Mouse (Mus musculus) ES-E14 (cell line): Measurements from ENCODE around the gene Hspbp1. TPM values are rescaled to one million over a fixed set of nuclear protein-coding genes. Genes with fewer than 3 reads are reported as not detected.

Experiments
- DNase-seq: peaks from one replicate; pipeline ENCODE4 v3.0.0-alpha.2; 2013; ENCODE audit warnings: low read depth, low spot score
- H3K27ac ChIP-seq: 2 replicates; pipeline ENCODE4 v1.5.1; 2012; ENCODE audit warnings: low read depth, mild to moderate bottlenecking, low read length, moderate library complexity, mixed read lengths; ENCODE audit not compliant: poor library complexity, insufficient read depth, severe bottlenecking
- H3K36me3 ChIP-seq: 2 replicates; pipeline ENCODE4 v1.6.1; 2012; ENCODE audit warnings: mild to moderate bottlenecking, low read length, moderate library complexity, mixed read lengths; ENCODE audit not compliant: control insufficient read depth, poor library complexity, insufficient read depth, severe bottlenecking
- H3K4me1 ChIP-seq, 2 experiments: fragments of 150-350 bp in 1 of 2; sonication (generic) in 1 of 2; 2 replicates each; pipeline ENCODE4 v1.6.1; 2012; ENCODE audit warnings: low read length in 2 of 2, mild to moderate bottlenecking in 1 of 2, mixed read lengths in 1 of 2; ENCODE audit not compliant: control insufficient read depth in 2 of 2, insufficient read depth in 2 of 2, poor library complexity in 1 of 2
- H3K4me3 ChIP-seq, 2 experiments: fragments of 150-350 bp in 1 of 2; sonication (generic) in 1 of 2; 2 replicates each; pipeline ENCODE4 v1.5.1; 2012; ENCODE audit warnings: low read length in 2 of 2, low read depth in 1 of 2, mild to moderate bottlenecking in 1 of 2, mixed read lengths in 1 of 2; ENCODE audit not compliant: insufficient read depth in 1 of 2, poor library complexity in 1 of 2, severe bottlenecking in 1 of 2
- H3K9ac ChIP-seq: 2 replicates; pipeline ENCODE4 v1.6.1; 2012; ENCODE audit warnings: low read depth, mild to moderate bottlenecking, low read length, mixed read lengths; ENCODE audit not compliant: poor library complexity, insufficient read depth, severe bottlenecking
- H3K9me3 ChIP-seq: fragments of 150-350 bp; sonication (generic); 2 replicates; pipeline ENCODE4 v1.6.1; 2012; ENCODE audit warnings: low read depth, mild to moderate bottlenecking, low read length; ENCODE audit not compliant: control insufficient read depth, insufficient read depth
- CHD2 ChIP-seq: IDR thresholded peaks from 2 replicates; pipeline ENCODE4 v1.6.1; 2014; ENCODE audit warnings: mild to moderate bottlenecking, low read depth, low read length, inconsistent platforms
- HCFC1 ChIP-seq: IDR thresholded peaks from 2 replicates; pipeline ENCODE4 v1.6.1; 2012; ENCODE audit warnings: low read length, inconsistent platforms, borderline replicate concordance; ENCODE audit not compliant: insufficient read depth
- MAFK ChIP-seq: IDR thresholded peaks from 2 replicates; pipeline ENCODE4 v1.6.1; 2014; ENCODE audit warnings: mild to moderate bottlenecking, low read depth, low read length, inconsistent platforms; ENCODE audit not compliant: insufficient read depth
- ZC3H11A ChIP-seq: IDR thresholded peaks from 2 replicates; pipeline ENCODE4 v1.6.1; 2012; ENCODE audit warnings: low read depth, mild to moderate bottlenecking, inconsistent platforms, low read length, borderline replicate concordance
- ZNF384 ChIP-seq: IDR thresholded peaks from 2 replicates; pipeline ENCODE4 v1.6.1; 2012; ENCODE audit warnings: low read depth, low read length, inconsistent platforms
- in situ Hi-C, 2 experiments: fragments of 600-800 bp; cut with MboI; formaldehyde crosslinking; loops; one replicate each; pipeline ENCODE4 v1.15.1; 2025; ENCODE audit warnings: low sequenced_read_pairs in 2 of 2, inconsistent platforms in 1 of 2; ENCODE audit not compliant: unreplicated experiment in 2 of 2
- total RNA-seq: library from RNA; depleted of rRNA; stranded (reverse); fragments of 300-350 nt; gene quantifications from 2 replicates; pipeline ENCODE4 v1.2.3, GENCODE M21; 2012

Hspbp1 gene
- total RNA-seq, 1 experiment, result 61.2 TPM

GRCm38 (mm10) chr7:4655393-4655792 lies 29.5 kb downstream of the Hspbp1 start:
- H3K9me3 ChIP-seq, result no peaks in the 10 kb centered on the region
- TF ChIP-seq HCFC1, result no peak
- no peak for TF ChIP-seq ZC3H11A
- peaks cover 6% of the 10 kb centered on the region; the same call in 1 of the 2 replicates for H3K36me3 ChIP-seq
- no peak for DNase-seq
- in situ Hi-C loops, result no loop called here
- H3K4me1 ChIP-seq, result peaks cover 2 to 14% of the 10 kb centered on the region in 2 experiments; a peak in 2 of 4 replicates
- H3K4me3 ChIP-seq, result no peak overlapping the region
- no peak overlapping the region for H3K9ac ChIP-seq
- H3K27ac ChIP-seq, result no peak overlapping the region

GRCm38 (mm10) chr7:4654221-4654620 lies 30.6 kb downstream of the Hspbp1 start:
- peaks cover 6% of the 10 kb centered on the region; the same call in 1 of the 2 replicates for H3K36me3 ChIP-seq
- DNase-seq, result no peak
- H3K4me3 ChIP-seq, result no peak overlapping the region
- TF ChIP-seq ZC3H11A (no peak), HCFC1 (no peak), MAFK (no peak), CHD2 (no peak), ZNF384 (no peak)
- in situ Hi-C loops, result no loop called here
- peaks cover 2 to 14% of the 10 kb centered on the region in 2 experiments; a peak in 1 of 4 replicates for H3K4me1 ChIP-seq
- no peak overlapping the region for H3K27ac ChIP-seq
- H3K9ac ChIP-seq, result no peak overlapping the region
- no peaks in the 10 kb centered on the region for H3K9me3 ChIP-seq

- Histone ChIP-seq H3K4me1 (peaks cover 2 to 14% of the 10 kb centered on the region in 2 experiments; a peak in 1 of 4 replicates), H3K9me3 (no peaks in the 10 kb centered on the region), H3K4me3 (no peak overlapping the region), H3K36me3 (peaks cover 6% of the 10 kb centered on the region; the same call in 1 of the 2 replicates), H3K27ac (no peak overlapping the region), H3K9ac (no peak overlapping the region)
- no peak for DNase-seq
- in situ Hi-C loops, result no loop called here
- TF ChIP-seq MAFK (no peak), ZC3H11A (no peak), ZNF384 (no peak), HCFC1 (no peak), CHD2 (no peak)
Measured at GRCm38 (mm10) chr7:4653780-4654179, 31.1 kb downstream of the Hspbp1 start.

- in situ Hi-C loops, result no loop called here
- Histone ChIP-seq H3K9me3 (no peaks in the 10 kb centered on the region), H3K9ac (no peak overlapping the region), H3K4me1 (peaks cover 2 to 14% of the 10 kb centered on the region in 2 experiments; a peak in 1 of 4 replicates), H3K27ac (no peak overlapping the region), H3K4me3 (no peak overlapping the region), H3K36me3 (peaks cover 6% of the 10 kb centered on the region; the same call in 1 of the 2 replicates)
- no peak for DNase-seq
- TF ChIP-seq ZC3H11A (no peak), ZNF384 (no peak), CHD2 (no peak), MAFK (no peak), HCFC1 (no peak)
Measured at GRCm38 (mm10) chr7:4653351-4653750, 31.5 kb downstream of the Hspbp1 start.

GRCm38 (mm10) chr7:4652726-4653125 lies 32.1 kb downstream of the Hspbp1 start:
- in situ Hi-C loops, result no loop called here
- no peak for TF ChIP-seq ZC3H11A
- no peak for TF ChIP-seq CHD2
- no peak for TF ChIP-seq MAFK
- TF ChIP-seq ZNF384, result no peak
- no peak for TF ChIP-seq HCFC1
- Histone ChIP-seq H3K4me1 (peaks cover under 1 to 10% of the 10 kb centered on the region in 2 experiments; a peak in 1 of 4 replicates), H3K4me3 (no peak overlapping the region), H3K9ac (no peak overlapping the region), H3K9me3 (no peaks in the 10 kb centered on the region), H3K27ac (no peak overlapping the region), H3K36me3 (peaks cover 6% of the 10 kb centered on the region; the same call in 1 of the 2 replicates)
- no peak for DNase-seq
